Mouse (Mus musculus): ENCODE results near the gene Cyp1a1. TPM values are rescaled to one million over a fixed set of nuclear protein-coding genes. Genes with fewer than 3 reads are reported as not detected.
"Not testable (repeated sequence)": the region's sequence is repeated elsewhere in the genome, so short reads cannot be mapped to it uniquely, and the experiment has no call there.

The Cyp1a1 gene
- total RNA-seq, 2 experiments from 2014 or later: 0.15 to 0.39 TPM

GRCm38 (mm10) chr9:57706496-57706895, 18.8 kb downstream of the Cyp1a1 start:
- no peak for DNase-seq

- DNase-seq: peak; percentile 90 to 95
These were observed 20.5 kb downstream of the Cyp1a1 start, which contains the start of gene Edc3 for GRCm38 (mm10) chr9:57708068-57708719. Gene Edc3, plus strand, starts transcription at chr9:57708540.

- DNase-seq: peak in 1 of 2 experiments; percentile 14
These were observed 21.1 kb downstream of the Cyp1a1 start for GRCm38 (mm10) chr9:57708720-57709274.

- DNase-seq: not testable (repeated sequence)
These were observed 22.5 kb downstream of the Cyp1a1 start for GRCm38 (mm10) chr9:57710214-57710613.

- no peak for DNase-seq
These were observed 24.5 kb downstream of the Cyp1a1 start for GRCm38 (mm10) chr9:57712194-57712593.

GRCm38 (mm10) chr9:57718408-57718807, 30.7 kb downstream of the Cyp1a1 start:
- no peak for DNase-seq

GRCm38 (mm10) chr9:57720736-57721135, 33.0 kb downstream of the Cyp1a1 start:
- DNase-seq: no peak

- no peak for DNase-seq
These were observed 34.6 kb downstream of the Cyp1a1 start for GRCm38 (mm10) chr9:57722371-57722770.

GRCm38 (mm10) chr9:57723315-57723715, 35.6 kb downstream of the Cyp1a1 start:
- peak; percentile 87 to 93 for DNase-seq

GRCm38 (mm10) chr9:57723796-57724195, 36.1 kb downstream of the Cyp1a1 start:
- no peak for DNase-seq

GRCm38 (mm10) chr9:57724701-57725100, 37.0 kb downstream of the Cyp1a1 start:
- DNase-seq: no peak

- DNase-seq: no peak
These were observed 40.6 kb downstream of the Cyp1a1 start for GRCm38 (mm10) chr9:57728312-57728711.

GRCm38 (mm10) chr9:57733606-57734005, 45.9 kb downstream of the Cyp1a1 start:
- no peak for DNase-seq

- DNase-seq: no peak
These were observed 52.1 kb downstream of the Cyp1a1 start for GRCm38 (mm10) chr9:57739863-57740262.

- DNase-seq: peak; percentile 46 to 67
These were observed 56.8 kb downstream of the Cyp1a1 start for GRCm38 (mm10) chr9:57744462-57745091.

GRCm38 (mm10) chr9:57747067-57747466, 59.3 kb downstream of the Cyp1a1 start:
- DNase-seq: no peak

GRCm38 (mm10) chr9:57748137-57748536, 60.4 kb downstream of the Cyp1a1 start:
- DNase-seq: peak; percentile 56 to 63

- DNase-seq: no peak
These were observed 61.1 kb downstream of the Cyp1a1 start for GRCm38 (mm10) chr9:57748831-57749230.

GRCm38 (mm10) chr9:57750901-57751300, 63.2 kb downstream of the Cyp1a1 start:
- no peak for DNase-seq
